Mouse (Mus musculus) midbrain, embryonic 15.5 days (tissue): ENCODE results near the gene Insc. TPM values are rescaled to one million over a fixed set of nuclear protein-coding genes. Genes with fewer than 3 reads are reported as not detected.

Source experiments
- ATAC-seq: fragments of 200-750 bp; cut with Nextera tagmentation; replicated peaks from 2 replicates; pipeline ENCODE4 v1.8.0; 2017; ENCODE audit warnings: moderate TSS enrichment
- H3K27ac ChIP-seq: fragments of 300-500 bp; sonication (generic); 2 replicates; pipeline ENCODE4 v1.5.1; 2015; ENCODE audit warnings: mild to moderate bottlenecking, inconsistent platforms
- H3K27me3 ChIP-seq: fragments of 300-500 bp; sonication (generic); replicated peaks from 2 replicates; pipeline ENCODE4 v1.6.1; 2015; ENCODE audit warnings: inconsistent platforms
- H3K36me3 ChIP-seq: fragments of 300-500 bp; sonication (generic); replicated peaks from 2 replicates; pipeline ENCODE4 v1.6.1; 2015; ENCODE audit warnings: inconsistent platforms
- H3K4me1 ChIP-seq: fragments of 300-500 bp; sonication (generic); 2 replicates; pipeline ENCODE4 v1.6.1; 2015; ENCODE audit warnings: inconsistent platforms
- H3K4me2 ChIP-seq: fragments of 300-500 bp; sonication (generic); 2 replicates; pipeline ENCODE4 v1.6.1; 2015; ENCODE audit warnings: inconsistent platforms, mild to moderate bottlenecking, moderate library complexity
- H3K4me3 ChIP-seq: fragments of 300-500 bp; sonication (generic); 2 replicates; pipeline ENCODE4 v1.5.1; 2015; ENCODE audit warnings: mild to moderate bottlenecking, inconsistent platforms
- H3K9ac ChIP-seq: fragments of 300-500 bp; sonication (generic); 2 replicates; pipeline ENCODE4 v1.6.1; 2015; ENCODE audit warnings: mild to moderate bottlenecking, inconsistent platforms
- H3K9me3 ChIP-seq: fragments of 300-500 bp; sonication (generic); 2 replicates; pipeline ENCODE4 v1.6.1; 2016; ENCODE audit warnings: inconsistent platforms
- WGBS: fragments of 180-500 bp; shearing (Covaris S2); methylation state at CpG from one replicate; pipeline ENCODE4 v1.1.7; 2015; ENCODE audit warnings: mixed read lengths; 5-methylcytosine and 5-hydroxymethylcytosine counted together
- polyA plus RNA-seq: library from polyadenylated mRNA; unstranded; fragments of >200 nt; fragmentation: Nextera tagmentation; extraction: Ambion mirVana; gene quantifications from 2 replicates; pipeline ENCODE4 v1.2.1, GENCODE M21; 2015

The Insc gene
- polyA plus RNA-seq, 1 experiment from 2014 or later = 2.5 TPM

DNA sequence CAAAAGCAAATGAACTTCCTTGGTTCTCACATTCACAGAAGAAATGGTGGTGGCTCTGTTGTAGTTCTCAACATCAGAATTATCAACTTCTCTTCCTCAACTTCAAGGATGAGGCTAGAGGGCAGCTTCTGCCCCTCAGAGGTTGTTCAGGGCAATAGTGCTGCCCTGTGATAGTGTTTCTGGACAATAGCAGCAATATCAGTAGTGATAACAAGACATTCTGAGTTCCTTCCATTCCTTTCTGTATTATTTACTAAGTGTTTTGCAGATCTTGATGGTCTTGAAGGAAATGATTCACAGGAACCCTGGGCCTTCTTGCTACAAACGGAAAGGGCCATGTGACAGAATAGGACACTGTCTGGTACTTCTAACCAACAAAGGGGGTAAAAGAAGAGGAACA, 150.4 kb downstream of the Insc start:
- 90% methylated on average over 1 of the region's 1 CpGs for WGBS
- Histone ChIP-seq H3K27me3 (no peaks in the 10 kb centered on the region), H3K4me2 (no peak overlapping the region), H3K4me1 (peaks cover 8% of the 10 kb centered on the region; the same call in 1 of the 2 replicates), H3K9ac (no peak overlapping the region), H3K9me3 (no peaks in the 10 kb centered on the region), H3K36me3 (no peaks in the 10 kb centered on the region), H3K27ac (no peak overlapping the region), H3K4me3 (no peak overlapping the region)
- no peak for ATAC-seq

DNA sequence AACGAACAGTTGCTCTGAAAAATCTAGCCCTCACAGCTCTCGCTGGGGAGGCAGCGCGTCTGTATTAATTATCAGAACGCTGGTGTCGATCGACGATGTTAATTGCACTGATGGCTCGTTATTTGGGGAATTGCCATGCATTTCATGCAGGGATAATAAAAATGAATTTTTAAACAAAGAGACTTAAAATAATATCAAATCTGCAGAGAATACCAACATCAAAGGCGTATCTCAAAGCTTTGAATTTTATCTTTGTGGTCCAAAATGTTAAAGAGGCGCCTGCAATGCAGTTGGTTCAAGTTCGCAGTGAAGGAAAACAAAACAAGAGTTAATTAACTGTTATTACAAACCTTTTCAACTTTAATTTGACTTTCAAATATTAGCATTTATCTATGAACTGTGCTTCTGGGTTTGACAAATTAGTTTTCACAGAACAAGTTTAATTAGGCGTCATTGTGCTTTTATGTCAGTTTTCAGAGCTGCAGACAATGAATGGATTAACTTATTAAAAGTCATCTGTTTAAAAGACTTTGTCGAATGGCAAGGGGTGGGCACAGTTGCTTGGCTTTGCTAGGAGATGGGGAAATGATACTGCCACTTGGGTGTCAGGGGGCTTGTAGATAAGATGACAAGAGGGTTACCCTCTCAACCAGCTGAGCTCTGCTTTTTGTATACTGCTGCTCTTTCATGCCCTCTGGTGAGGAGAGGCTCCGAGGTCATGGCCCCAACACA, 153.6 kb downstream of the Insc start:
- ATAC-seq = peak; percentile 75
- H3K4me2 ChIP-seq = no peak overlapping the region
- peaks cover 8% of the 10 kb centered on the region; the same call in 1 of the 2 replicates for H3K4me1 ChIP-seq
- H3K9ac ChIP-seq = no peak overlapping the region
- no peak overlapping the region for H3K4me3 ChIP-seq
- no peaks in the 10 kb centered on the region for H3K36me3 ChIP-seq
- 36% methylated on average over 15 of the region's 15 CpGs for WGBS
- no peak overlapping the region; the same call in 1 of the 2 replicates for H3K27ac ChIP-seq
- H3K9me3 ChIP-seq = no peaks in the 10 kb centered on the region
- H3K27me3 ChIP-seq = no peaks in the 10 kb centered on the region

Other genes starting within 250 kb of the Insc start
- gene Cyp2r1, start 180.7 kb upstream of the Insc start, polyA plus RNA-seq = 1.0 TPM in 2 replicates
- gene Calca, start 107.3 kb upstream of the Insc start, polyA plus RNA-seq = 7.5 and 8.5 TPM in 2 replicates
- gene Calcb, start 25.1 kb upstream of the Insc start, polyA plus RNA-seq = 0.18 TPM in 1 of 2 replicates, not detected in the other